Comparison of ENCODE assay signal across 19 mouse cellular contexts in the genomic region with DNA sequence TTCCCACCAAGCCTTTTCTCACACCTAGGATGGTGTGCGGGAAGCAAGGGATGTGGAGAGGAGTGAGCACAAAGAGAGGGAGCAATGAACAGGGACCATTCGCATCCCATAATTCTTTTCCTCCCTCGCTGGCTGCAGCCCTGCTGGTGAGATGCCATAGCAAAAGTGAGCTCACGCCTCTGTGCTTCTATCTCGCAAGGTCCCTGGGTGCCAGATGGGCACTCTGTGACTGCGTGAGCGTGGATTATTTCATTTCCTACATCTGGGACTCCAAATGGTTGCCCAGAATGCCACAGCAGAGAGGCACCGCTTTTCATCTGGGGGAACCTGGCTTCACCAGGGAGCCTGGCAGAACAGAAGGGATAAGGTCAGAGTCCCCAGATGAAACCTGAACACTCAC.
DNase-seq lines count a peak whose midpoint lies in the region; ATAC-seq lines count a peak whose summit lies in the region.
"Had no signal": no experiment of that assay in that cellular context is flagged by ENCODE, and none has a peak within 500 bp of the region (broad histone marks: within the 10 kb centered on the region; RNA-seq: fewer than 3 reads in every experiment).

No protein-coding gene starts in this region.

- H3K27ac ChIP-seq in forebrain, embryonic 16.5 days (ENCODE audit: low read length): no peak overlapping the region
- no peak overlapping the region for H3K27ac ChIP-seq in forebrain, embryonic 10.5 days
- H3K27ac ChIP-seq in neural tube, embryonic 14.5 days (ENCODE audit: low read depth, low read length): no peak overlapping the region
- no peak overlapping the region for H3K27ac ChIP-seq in neural tube, embryonic 15.5 days (replicated peaks)
- H3K27ac ChIP-seq: embryonic facial prominence, embryonic 13.5 days; hindbrain, embryonic 14.5 days; kidney, postnatal 0 days; stomach, postnatal 0 days had no signal

- no peak for DNase-seq in forebrain, embryonic 10.5 days (ENCODE audit: extremely low spot score, low spot score)
- DNase-seq in layer of hippocampus, adult 9-11 months: peak; percentile 74
- peak; percentile 36 for DNase-seq in right cerebral cortex, postnatal 25 days
- no peak for DNase-seq in testis, postnatal 14 days (ENCODE audit: low spot score)
- DNase-seq in spleen, adult 18-20 months: no peak
- DNase-seq: cerebellum, adult 11-12 months; liver; lung, adult 18-20 months; lung, postnatal 36 days had no signal

- no peak overlapping the region for H3K4me2 ChIP-seq in forebrain, embryonic 16.5 days (ENCODE audit: low read length)
- no peak overlapping the region for H3K4me2 ChIP-seq in neural tube, embryonic 14.5 days (ENCODE audit: low read depth, low read length)
- no peak overlapping the region for H3K4me2 ChIP-seq in neural tube, embryonic 15.5 days
- H3K4me2 ChIP-seq: embryonic facial prominence, embryonic 13.5 days; hindbrain, embryonic 14.5 days; midbrain, embryonic 11.5 days had no signal

- no peaks in the 10 kb centered on the region for H3K9me3 ChIP-seq in forebrain, embryonic 16.5 days (ENCODE audit: control insufficient read depth, low read length)
- no peaks in the 10 kb centered on the region for H3K9me3 ChIP-seq in forebrain, embryonic 10.5 days
- H3K9me3 ChIP-seq in neural tube, embryonic 14.5 days (ENCODE audit: control insufficient read depth, low read length): no peaks in the 10 kb centered on the region
- no peaks in the 10 kb centered on the region for H3K9me3 ChIP-seq in neural tube, embryonic 15.5 days (replicated peaks)
- H3K9me3 ChIP-seq: embryonic facial prominence, embryonic 13.5 days had no signal

- WGBS in forebrain, embryonic 16.5 days: 72% methylated on average over 8 of the region's 8 CpGs
- WGBS in forebrain, embryonic 10.5 days: 84% methylated on average over 8 of the region's 8 CpGs
- WGBS in neural tube, embryonic 14.5 days: 63% methylated on average over 8 of the region's 8 CpGs
- WGBS in neural tube, embryonic 15.5 days: 52% methylated on average over 8 of the region's 8 CpGs

- H3K36me3 ChIP-seq in forebrain, embryonic 16.5 days (ENCODE audit: control insufficient read depth, insufficient read depth): no peaks in the 10 kb centered on the region
- H3K36me3 ChIP-seq in forebrain, embryonic 10.5 days (replicated peaks): no peaks in the 10 kb centered on the region
- no peaks in the 10 kb centered on the region for H3K36me3 ChIP-seq in neural tube, embryonic 14.5 days (ENCODE audit: control insufficient read depth, insufficient read depth, low read length)
- H3K36me3 ChIP-seq in neural tube, embryonic 15.5 days: no peaks in the 10 kb centered on the region
- H3K36me3 ChIP-seq: embryonic facial prominence, embryonic 13.5 days had no signal

- no peak overlapping the region for H3K9ac ChIP-seq in forebrain, embryonic 16.5 days (replicated peaks; ENCODE audit: low read depth, low read length)
- no peak overlapping the region for H3K9ac ChIP-seq in neural tube, embryonic 14.5 days (replicated peaks; ENCODE audit: low read depth, low read length)
- H3K9ac ChIP-seq in neural tube, embryonic 15.5 days (replicated peaks): no peak overlapping the region
- H3K9ac ChIP-seq: embryonic facial prominence, embryonic 13.5 days; hindbrain, embryonic 14.5 days had no signal

- ATAC-seq in forebrain, embryonic 16.5 days: peak; percentile 33; the same call in 1 of the 2 replicates
- peak; percentile 38; the same call in 1 of the 2 replicates for ATAC-seq in neural tube, embryonic 14.5 days (ENCODE audit: low read depth)
- no peak for ATAC-seq in neural tube, embryonic 15.5 days (ENCODE audit: low FRiP score)
- ATAC-seq: activated CD4-positive, CD25-positive, alpha-beta regulatory T cell, adult 4 months; intestine, embryonic 16.5 days had no signal

- H3K4me3 ChIP-seq in forebrain, embryonic 16.5 days (replicated peaks; ENCODE audit: low read length): no peak overlapping the region
- no peak overlapping the region for H3K4me3 ChIP-seq in forebrain, embryonic 10.5 days
- H3K4me3 ChIP-seq in neural tube, embryonic 14.5 days (ENCODE audit: low read depth, low read length): no peak overlapping the region
- H3K4me3 ChIP-seq in neural tube, embryonic 15.5 days (replicated peaks): no peak overlapping the region
- H3K4me3 ChIP-seq: embryonic facial prominence, embryonic 13.5 days had no signal

- H3K27me3 ChIP-seq in forebrain, embryonic 16.5 days (replicated peaks; ENCODE audit: control insufficient read depth, insufficient read depth, low read length): no peaks in the 10 kb centered on the region
- no peaks in the 10 kb centered on the region for H3K27me3 ChIP-seq in forebrain, embryonic 10.5 days (ENCODE audit: poor library complexity, severe bottlenecking)
- H3K27me3 ChIP-seq in neural tube, embryonic 14.5 days (ENCODE audit: control insufficient read depth, insufficient read depth, low read length): no peaks in the 10 kb centered on the region
- H3K27me3 ChIP-seq in neural tube, embryonic 15.5 days (replicated peaks): no peaks in the 10 kb centered on the region
- H3K27me3 ChIP-seq: embryonic facial prominence, embryonic 13.5 days had no signal

- no peaks in the 10 kb centered on the region for H3K4me1 ChIP-seq in forebrain, embryonic 16.5 days (replicated peaks; ENCODE audit: control insufficient read depth, insufficient read depth, low read length)
- H3K4me1 ChIP-seq in forebrain, embryonic 10.5 days: no peaks in the 10 kb centered on the region; the same call in 1 of the 2 replicates
- no peaks in the 10 kb centered on the region for H3K4me1 ChIP-seq in neural tube, embryonic 14.5 days (ENCODE audit: control insufficient read depth, insufficient read depth, low read length)
- H3K4me1 ChIP-seq in neural tube, embryonic 15.5 days: 0 out of 2 replicates have a peak, but pooled peaks cover 5% of the 10 kb centered on the region

Comparison
In these comparisons a context has a peak if more than half of its experiments do, and no peak if none do; other contexts are left out.
1. DNase-seq: peak in layer of hippocampus, adult 9-11 months (single experiment) and right cerebral cortex, postnatal 25 days (single experiment); none in forebrain, embryonic 10.5 days (single experiment), testis, postnatal 14 days (single experiment) and spleen, adult 18-20 months (0 of 2).